Mouse (Mus musculus) testis, adult 2 months (tissue): ENCODE results near the gene Uspl1. TPM values are rescaled to one million over a fixed set of nuclear protein-coding genes. Genes with fewer than 3 reads are reported as not detected.
A peak's percentile ranks its signal among the peaks of the same experiment; 100 is the strongest.

ENCODE experiments used
- H3K27ac ChIP-seq: fragments of 200-500 bp; 2 replicates; pipeline ENCODE4 v1.5.1; 2012; ENCODE audit warnings: low read depth, low read length; ENCODE audit not compliant: control insufficient read depth, insufficient read depth
- H3K27me3 ChIP-seq: fragments of 200-500 bp; 2 replicates; pipeline ENCODE4 v1.6.1; 2012; ENCODE audit warnings: mild to moderate bottlenecking, low read length, moderate library complexity; ENCODE audit not compliant: control insufficient read depth, insufficient read depth
- H3K36me3 ChIP-seq: fragments of 200-500 bp; 2 replicates; pipeline ENCODE4 v1.6.1; 2012; ENCODE audit warnings: mild to moderate bottlenecking, low read length; ENCODE audit not compliant: control insufficient read depth, insufficient read depth
- H3K4me1 ChIP-seq: fragments of 200-500 bp; 2 replicates; pipeline ENCODE4 v1.6.1; 2012; ENCODE audit warnings: low read length; ENCODE audit not compliant: control insufficient read depth, insufficient read depth
- H3K4me3 ChIP-seq: fragments of 200-500 bp; 2 replicates; pipeline ENCODE4 v1.5.1; 2012; ENCODE audit warnings: low read depth, mild to moderate bottlenecking, low read length, moderate library complexity, mixed read lengths; ENCODE audit not compliant: control insufficient read depth
- CTCF ChIP-seq: fragments of 200-500 bp; IDR thresholded peaks from 2 replicates; pipeline ENCODE4 v1.5.1; 2012; ENCODE audit warnings: low read depth, mild to moderate bottlenecking, inconsistent platforms, low read length, moderate library complexity; ENCODE audit not compliant: control insufficient read depth, insufficient read depth, insufficient replicate concordance
- POLR2A ChIP-seq: fragments of 200-500 bp; IDR thresholded peaks from 2 replicates; pipeline ENCODE4 v1.6.1; 2012; ENCODE audit warnings: low read depth, mild to moderate bottlenecking, inconsistent platforms, low read length, moderate library complexity; ENCODE audit not compliant: control insufficient read depth
- polyA plus RNA-seq: library from polyadenylated mRNA; depleted of rRNA; stranded (reverse); fragments of >200 nt; gene quantifications from 2 replicates; pipeline ENCODE4 v1.2.3, GENCODE M21; 2012

Gene Uspl1
- polyA plus RNA-seq, 1 experiment = 17.9 TPM

GRCm38 (mm10) chr5:149245965-149246470, 61.9 kb downstream of the Uspl1 start:
- no peak overlapping the region for H3K27ac ChIP-seq
- no peaks in the 10 kb centered on the region for H3K36me3 ChIP-seq
- H3K4me3 ChIP-seq = peak overlapping the region; percentile 39
- H3K4me1 ChIP-seq = peaks cover 12% of the 10 kb centered on the region
- TF ChIP-seq CTCF (no peak), POLR2A (no peak)
- H3K27me3 ChIP-seq = no peaks in the 10 kb centered on the region

- Histone ChIP-seq H3K4me1 (peaks cover 12% of the 10 kb centered on the region), H3K27ac (peak overlapping the region; percentile 5; the same call in 1 of the 2 replicates), H3K36me3 (no peaks in the 10 kb centered on the region), H3K27me3 (no peaks in the 10 kb centered on the region), H3K4me3 (peak overlapping the region; percentile 12)
- TF ChIP-seq CTCF = no peak
- TF ChIP-seq POLR2A = no peak
Measured at GRCm38 (mm10) chr5:149247047-149247904, 63.1 kb downstream of the Uspl1 start.

GRCm38 (mm10) chr5:149252303-149252702, 68.2 kb downstream of the Uspl1 start:
- TF ChIP-seq CTCF = no peak
- no peak for TF ChIP-seq POLR2A
- no peaks in the 10 kb centered on the region for H3K36me3 ChIP-seq
- peaks cover 4% of the 10 kb centered on the region for H3K4me1 ChIP-seq
- H3K4me3 ChIP-seq = no peak overlapping the region
- H3K27me3 ChIP-seq = no peaks in the 10 kb centered on the region
- no peak overlapping the region for H3K27ac ChIP-seq

- no peaks in the 10 kb centered on the region for H3K36me3 ChIP-seq
- TF ChIP-seq CTCF (no peak), POLR2A (no peak)
- no peak overlapping the region for H3K27ac ChIP-seq
- no peaks in the 10 kb centered on the region for H3K27me3 ChIP-seq
- H3K4me3 ChIP-seq = no peak overlapping the region
- H3K4me1 ChIP-seq = no peaks in the 10 kb centered on the region
Measured at GRCm38 (mm10) chr5:149253491-149253890, 69.3 kb downstream of the Uspl1 start.

DNA sequence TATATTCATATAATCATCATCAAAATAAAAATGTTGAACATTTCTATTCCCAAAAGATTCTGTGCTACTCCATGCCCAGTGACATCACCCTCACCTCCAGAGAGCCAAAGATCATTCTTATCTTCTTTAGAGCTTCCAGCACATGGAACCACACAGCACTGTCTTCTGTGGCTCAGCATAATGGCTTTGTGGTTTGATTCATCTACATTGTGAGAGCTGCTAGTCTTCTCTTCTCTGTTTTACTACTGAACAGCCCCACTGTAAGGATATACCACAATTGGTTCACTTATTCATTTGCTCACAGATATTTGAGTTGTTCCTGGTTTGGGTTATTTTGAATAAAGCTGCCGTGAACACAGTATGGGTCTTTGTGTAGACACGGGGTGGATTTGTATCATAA, 71.4 kb downstream of the Uspl1 start:
- Histone ChIP-seq H3K4me1 (no peaks in the 10 kb centered on the region), H3K27me3 (no peaks in the 10 kb centered on the region), H3K27ac (no peak overlapping the region), H3K4me3 (no peak overlapping the region), H3K36me3 (no peaks in the 10 kb centered on the region)
- no peak for TF ChIP-seq POLR2A
- TF ChIP-seq CTCF = no peak

GRCm38 (mm10) chr5:149257518-149258281, 73.5 kb downstream of the Uspl1 start:
- H3K4me3 ChIP-seq = no peak overlapping the region
- H3K36me3 ChIP-seq = no peaks in the 10 kb centered on the region
- no peaks in the 10 kb centered on the region for H3K27me3 ChIP-seq
- peaks cover 2% of the 10 kb centered on the region; the same call in 1 of the 2 replicates for H3K4me1 ChIP-seq
- H3K27ac ChIP-seq = no peak overlapping the region
- TF ChIP-seq POLR2A (no peak), CTCF (no peak)

DNA sequence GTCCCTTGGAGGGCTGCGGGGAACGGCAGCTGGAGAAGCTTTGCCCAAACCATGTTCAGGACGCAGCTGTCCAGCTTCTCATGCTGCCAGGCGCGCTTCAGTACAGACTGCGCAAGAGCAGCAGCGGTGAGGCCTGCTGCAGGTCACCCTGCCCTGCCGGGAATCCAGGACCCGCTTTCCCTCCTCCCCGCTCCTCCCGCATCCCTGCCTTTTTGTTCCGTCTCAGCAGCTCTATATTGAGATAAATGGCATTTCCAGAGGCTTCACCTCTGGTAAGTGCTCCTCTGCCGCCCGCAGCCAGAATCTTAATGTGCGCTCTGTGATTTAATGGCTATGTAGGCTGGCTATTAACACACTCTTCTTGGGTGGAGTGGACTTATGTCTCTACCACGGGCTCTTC, 74.9 kb downstream of the Uspl1 start:
- TF ChIP-seq CTCF (no peak), POLR2A (no peak)
- Histone ChIP-seq H3K4me3 (no peak overlapping the region), H3K36me3 (no peaks in the 10 kb centered on the region), H3K27ac (no peak overlapping the region), H3K27me3 (no peaks in the 10 kb centered on the region), H3K4me1 (peaks cover 2% of the 10 kb centered on the region; the same call in 1 of the 2 replicates)
